Mouse (Mus musculus) heart, embryonic 11.5 days (tissue): Measurements from ENCODE around the gene Klk1b26. TPM values are rescaled to one million over a fixed set of nuclear protein-coding genes. Genes with fewer than 3 reads are reported as not detected.
"Not testable (repeated sequence)": the region's sequence is repeated elsewhere in the genome, so short reads cannot be mapped to it uniquely, and the experiment has no call there.

Experiments used
- ATAC-seq: fragments of 200-750 bp; cut with Nextera tagmentation; replicated peaks from 2 replicates; pipeline ENCODE4 v1.8.0; 2017; ENCODE audit warnings: moderate library complexity; ENCODE audit not compliant: insufficient number of reproducible peaks, low FRiP score, low TSS enrichment
- H3K27ac ChIP-seq: fragments of 300-500 bp; sonication (generic); 2 replicates; pipeline ENCODE4 v1.5.1; 2014; ENCODE audit warnings: mild to moderate bottlenecking, low read depth, low read length
- H3K27me3 ChIP-seq: fragments of 300-500 bp; sonication (generic); 2 replicates; pipeline ENCODE4 v1.6.1; 2014; ENCODE audit warnings: mild to moderate bottlenecking, low read length, mixed read lengths; ENCODE audit not compliant: control insufficient read depth, insufficient read depth
- H3K36me3 ChIP-seq: fragments of 300-500 bp; sonication (generic); 2 replicates; pipeline ENCODE4 v1.6.1; 2014; ENCODE audit warnings: mild to moderate bottlenecking, low read length, moderate library complexity, mixed read lengths; ENCODE audit not compliant: control insufficient read depth, insufficient read depth
- H3K4me1 ChIP-seq: fragments of 300-500 bp; sonication (generic); 2 replicates; pipeline ENCODE4 v1.6.1; 2014; ENCODE audit warnings: low read length; ENCODE audit not compliant: control insufficient read depth, insufficient read depth
- H3K4me2 ChIP-seq: fragments of 300-500 bp; sonication (generic); 2 replicates; pipeline ENCODE4 v1.6.1; 2014; ENCODE audit warnings: mild to moderate bottlenecking, moderate library complexity
- H3K4me3 ChIP-seq: fragments of 300-500 bp; sonication (generic); 2 replicates; pipeline ENCODE4 v1.5.1; 2014; ENCODE audit warnings: low read depth, low read length
- H3K9ac ChIP-seq: fragments of 300-500 bp; sonication (generic); 2 replicates; pipeline ENCODE4 v1.6.1; 2014; ENCODE audit warnings: mild to moderate bottlenecking, low read depth, low read length, moderate library complexity
- H3K9me3 ChIP-seq: fragments of 300-500 bp; sonication (generic); replicated peaks from 2 replicates; pipeline ENCODE4 v1.6.1; 2016; ENCODE audit warnings: low read length; ENCODE audit not compliant: control insufficient read depth
- WGBS: fragments of 180-500 bp; shearing (Covaris S2); extraction: QIAGEN DNeasy Blood & Tissue Kit; methylation state at CpG from one replicate; pipeline ENCODE4 v1.1.7; 2014; ENCODE audit not compliant: insufficient replicate concordance; 5-methylcytosine and 5-hydroxymethylcytosine counted together
- polyA plus RNA-seq: library from polyadenylated mRNA; unstranded; fragments of >200 nt; fragmentation: Nextera tagmentation; extraction: Ambion mirVana; gene quantifications from 2 replicates; pipeline ENCODE4 v1.2.1, GENCODE M21; 2014

The Klk1b26 gene
- polyA plus RNA-seq, result not detected in 2 replicates

DNA sequence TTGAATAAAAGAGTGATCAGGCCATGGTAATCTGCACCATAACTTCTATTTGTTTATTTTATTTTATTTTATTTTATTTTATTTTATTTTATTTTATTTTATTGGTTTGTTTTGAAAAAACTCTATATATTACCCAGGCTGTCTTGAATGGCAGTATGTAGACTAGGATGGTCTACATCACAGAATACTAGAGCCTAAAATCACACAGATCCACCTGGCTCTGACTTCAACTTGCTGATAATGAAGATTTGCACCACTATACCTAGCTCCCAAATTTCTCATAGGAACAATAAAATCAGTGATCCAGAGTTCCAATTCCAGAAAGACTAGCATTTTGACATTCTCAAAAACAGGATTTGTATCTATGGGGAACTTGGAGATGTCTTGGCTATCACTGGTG, at the start of gene Klk1b26:
Gene Klk1b26, plus strand, starts transcription at position 301 of the 400 bp plus-strand sequence.
- H3K36me3 ChIP-seq, H3K9me3 ChIP-seq, ATAC-seq, H3K4me1 ChIP-seq, H3K27me3 ChIP-seq, H3K9ac ChIP-seq, H3K27ac ChIP-seq, H3K4me2 ChIP-seq, H3K4me3 ChIP-seq: not testable (repeated sequence)

GRCm38 (mm10) chr7:43966451-43966850, 45.5 kb upstream of the Klk1b26 start, which contains the start of gene Klk1b1:
Klk1b1 (plus strand) TSS chr7:43966751.
- 61% methylated on average over 3 of the region's 3 CpGs for WGBS
- Histone ChIP-seq H3K4me2 (no peak within 1 kb of the TSS), H3K9ac (no peak within 1 kb of the TSS), H3K9me3 (no peaks in the 10 kb centered on the region), H3K4me1 (no peaks in the 10 kb centered on the region), H3K36me3 (no peaks in the 10 kb centered on the region), H3K27me3 (no peaks in the 10 kb centered on the region), H3K4me3 (no peak within 1 kb of the TSS), H3K27ac (no peak within 1 kb of the TSS)
- ATAC-seq, result no peak

GRCm38 (mm10) chr7:43967058-43967457, 44.9 kb upstream of the Klk1b26 start:
- Histone ChIP-seq H3K36me3 (no peaks in the 10 kb centered on the region), H3K4me3 (no peak overlapping the region), H3K9ac (no peak overlapping the region), H3K27me3 (no peaks in the 10 kb centered on the region), H3K4me2 (no peak overlapping the region), H3K9me3 (no peaks in the 10 kb centered on the region), H3K4me1 (no peaks in the 10 kb centered on the region), H3K27ac (no peak overlapping the region)
- 76% methylated on average over 3 of the region's 3 CpGs for whole genome bisulfite sequencing
- ATAC-seq, result no peak

GRCm38 (mm10) chr7:43967612-43968011, 44.4 kb upstream of the Klk1b26 start:
- H3K4me2 ChIP-seq, result no peak overlapping the region
- H3K27me3 ChIP-seq, result no peaks in the 10 kb centered on the region
- ATAC-seq, result no peak
- no peak overlapping the region for H3K27ac ChIP-seq
- no peaks in the 10 kb centered on the region for H3K4me1 ChIP-seq
- 80% methylated on average over 2 of the region's 2 CpGs for WGBS
- no peak overlapping the region for H3K9ac ChIP-seq
- H3K36me3 ChIP-seq, result no peaks in the 10 kb centered on the region
- no peaks in the 10 kb centered on the region for H3K9me3 ChIP-seq
- H3K4me3 ChIP-seq, result no peak overlapping the region

DNA sequence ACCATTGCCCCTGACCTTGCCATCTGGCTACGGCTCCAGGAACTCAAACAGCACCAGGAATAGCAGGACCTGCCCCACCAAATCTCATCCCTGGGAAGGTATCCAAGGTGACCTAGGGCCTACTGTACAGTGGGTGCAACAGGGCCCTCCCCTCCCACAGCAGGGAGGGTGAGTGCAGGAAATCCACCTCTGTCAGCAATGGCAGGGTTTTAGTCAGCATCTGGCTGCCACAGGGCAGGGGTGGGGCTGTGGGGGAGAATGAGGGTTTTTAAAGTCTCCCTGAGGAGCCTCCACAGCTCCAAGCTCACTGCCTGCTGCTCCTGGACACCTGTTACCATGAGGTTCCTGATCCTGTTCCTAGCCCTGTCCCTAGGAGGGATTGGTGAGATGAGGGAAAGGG, 36.2 kb upstream of the Klk1b26 start, which contains the start of gene Klk1b9:
Gene Klk1b9, plus strand, starts transcription at position 301 of the 400 bp plus-strand sequence.
- not testable (repeated sequence) for H3K4me3 ChIP-seq, H3K27ac ChIP-seq, H3K27me3 ChIP-seq, ATAC-seq, H3K36me3 ChIP-seq, H3K4me2 ChIP-seq, H3K4me1 ChIP-seq, H3K9ac ChIP-seq, H3K9me3 ChIP-seq
- 68% methylated on average over 1 of the region's 1 CpGs for WGBS

GRCm38 (mm10) chr7:43985657-43986056, 26.3 kb upstream of the Klk1b26 start:
- no peaks in the 10 kb centered on the region for H3K27me3 ChIP-seq
- H3K27ac ChIP-seq, result no peak overlapping the region
- H3K9me3 ChIP-seq, result no peaks in the 10 kb centered on the region
- H3K4me1 ChIP-seq, result no peaks in the 10 kb centered on the region
- H3K9ac ChIP-seq, result no peak overlapping the region
- no peaks in the 10 kb centered on the region for H3K36me3 ChIP-seq
- no peak overlapping the region for H3K4me3 ChIP-seq
- no peak for ATAC-seq
- H3K4me2 ChIP-seq, result no peak overlapping the region

- 80% methylated on average over 1 of the region's 1 CpGs for WGBS
- H3K4me3 ChIP-seq, H3K9ac ChIP-seq, H3K27ac ChIP-seq, ATAC-seq, H3K4me1 ChIP-seq, H3K9me3 ChIP-seq, H3K4me2 ChIP-seq, H3K36me3 ChIP-seq, H3K27me3 ChIP-seq: not testable (repeated sequence)
Observed at GRCm38 (mm10) chr7:43994821-43995220, 17.1 kb upstream of the Klk1b26 start.

DNA sequence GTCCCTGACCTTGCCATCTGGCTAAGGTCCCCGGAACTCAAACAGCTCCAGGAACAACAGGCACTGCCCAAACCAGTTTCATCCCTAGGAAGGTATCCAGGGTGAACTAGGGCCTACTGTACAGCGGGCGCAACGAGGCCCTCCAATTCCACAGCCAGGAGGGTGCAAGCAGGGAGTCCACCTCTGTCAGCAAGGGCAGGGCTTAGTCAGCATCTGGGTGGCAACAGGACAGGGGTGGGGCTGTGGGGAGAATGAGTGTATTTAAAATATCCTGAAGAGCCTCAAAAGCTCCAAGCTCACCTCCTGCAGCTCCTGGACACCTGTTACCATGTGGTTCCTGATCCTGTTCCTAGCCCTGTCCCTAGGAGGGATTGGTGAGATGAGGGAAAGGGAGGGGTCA, 16.4 kb upstream of the Klk1b26 start, which contains the start of gene Klk1b11:
Gene Klk1b11, plus strand, starts transcription at position 301 of the 400 bp plus-strand sequence.
- H3K4me2 ChIP-seq, H3K27ac ChIP-seq, ATAC-seq, H3K4me1 ChIP-seq, H3K27me3 ChIP-seq, H3K4me3 ChIP-seq, H3K9me3 ChIP-seq, H3K9ac ChIP-seq, H3K36me3 ChIP-seq: not testable (repeated sequence)
- WGBS, result 74% methylated on average over 4 of the region's 4 CpGs

GRCm38 (mm10) chr7:44004847-44005246, 7.1 kb upstream of the Klk1b26 start:
- Histone ChIP-seq H3K4me2 (no peak overlapping the region), H3K27me3 (no peaks in the 10 kb centered on the region), H3K4me1 (no peaks in the 10 kb centered on the region), H3K9ac (no peak overlapping the region), H3K4me3 (no peak overlapping the region), H3K9me3 (no peaks in the 10 kb centered on the region), H3K36me3 (no peaks in the 10 kb centered on the region), H3K27ac (no peak overlapping the region)
- no peak for ATAC-seq
